In the genomic region with DNA sequence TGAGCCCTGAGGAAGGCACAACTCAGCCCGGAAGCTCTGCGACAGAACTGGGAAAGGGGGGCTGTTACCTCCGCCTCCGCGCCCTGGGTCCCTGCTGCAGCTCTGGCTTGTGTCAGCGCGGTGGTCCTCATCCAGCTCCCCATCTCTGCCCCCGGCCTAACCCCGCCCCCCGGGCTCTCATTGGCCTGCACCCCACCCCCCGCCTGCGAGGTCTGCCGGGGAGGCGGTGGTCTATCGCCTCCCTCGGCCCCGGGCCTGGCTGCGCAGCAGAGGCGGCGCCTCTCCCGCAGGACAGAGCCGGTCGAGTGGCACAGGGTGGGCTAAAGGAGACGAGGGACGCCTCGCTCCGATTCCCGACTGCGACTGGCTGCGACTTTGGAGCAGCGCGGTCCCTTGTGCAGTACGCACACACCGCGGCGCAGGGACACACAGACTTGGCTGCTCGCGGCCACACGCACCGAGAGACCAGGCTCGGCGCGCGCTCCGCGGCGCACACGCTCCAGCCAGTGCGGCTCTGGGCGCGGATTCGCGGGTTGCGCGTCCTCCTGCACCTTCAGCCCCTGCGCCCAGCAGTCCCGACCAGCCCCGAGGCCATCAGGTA, we compare ENCODE assay signal across 8 mouse cellular contexts. TPM values are rescaled to one million over a fixed set of nuclear protein-coding genes. Genes with fewer than 3 reads are reported as not detected.
DNase-seq lines count a peak whose midpoint lies in the region; ATAC-seq and TF ChIP-seq lines count a peak whose summit lies in the region.

Adcyap1r1 (plus strand) TSS at position 208 of the 601 bp plus-strand sequence.

- H3K4me2 ChIP-seq in heart, embryonic 13.5 days: peak within 1 kb of the TSS; percentile 90
- H3K4me2 ChIP-seq in midbrain, embryonic 12.5 days (replicated peaks): peak within 1 kb of the TSS; percentile 83

- H3K9me3 ChIP-seq in heart, embryonic 13.5 days: no peaks in the 10 kb centered on the region
- H3K9me3 ChIP-seq in midbrain, embryonic 12.5 days: no peaks in the 10 kb centered on the region

- no peaks in the 10 kb centered on the region for H3K27me3 ChIP-seq in testis, adult 2 months (ENCODE audit: control insufficient read depth, insufficient read depth, low read length)
- peaks cover 99% of the 10 kb centered on the region for H3K27me3 ChIP-seq in heart, embryonic 13.5 days (replicated peaks)
- H3K27me3 ChIP-seq in midbrain, embryonic 12.5 days: peaks cover 33% of the 10 kb centered on the region

- no peaks in the 10 kb centered on the region for H3K36me3 ChIP-seq in testis, adult 2 months (ENCODE audit: control insufficient read depth, insufficient read depth, low read length)
- H3K36me3 ChIP-seq in heart, embryonic 13.5 days: no peaks in the 10 kb centered on the region
- no peaks in the 10 kb centered on the region for H3K36me3 ChIP-seq in midbrain, embryonic 12.5 days

- no peak for DNase-seq in testis, postnatal 14 days (ENCODE audit: low spot score)
- peak; percentile 46 for DNase-seq in embryo, embryonic 11.5 days (ENCODE audit: low read depth, low spot score)
- peak; percentile 81 to 89 for DNase-seq in layer of hippocampus, postnatal 10 days (ENCODE audit: low spot score in 2 of 2)
- DNase-seq in yolk sac, embryonic 10.5 days (ENCODE audit: low spot score): peak; percentile 38
- DNase-seq in spleen, postnatal 10 days (ENCODE audit: low spot score in 2 of 2): no peak

- TF ChIP-seq POLR2A in testis, adult 2 months (IDR thresholded peaks at IDR 0.05; ENCODE audit: control insufficient read depth, low read depth, low read length): no peak

- no peak for TF ChIP-seq CTCF in testis, adult 2 months (IDR thresholded peaks at IDR 0.05; ENCODE audit: control insufficient read depth, insufficient read depth, insufficient replicate concordance, low read depth, low read length)

- peak; percentile 11; the same call in 1 of the 2 replicates for ATAC-seq in heart, embryonic 13.5 days (ENCODE audit: extremely low read depth, insufficient number of reproducible peaks, low FRiP score, low TSS enrichment)
- ATAC-seq in midbrain, embryonic 12.5 days (ENCODE audit: low FRiP score, low read depth): peak; percentile 91

- peak within 1 kb of the TSS; percentile 21 for H3K4me3 ChIP-seq in testis, adult 2 months (ENCODE audit: control insufficient read depth, low read depth, low read length)
- H3K4me3 ChIP-seq in heart, embryonic 13.5 days: peak within 1 kb of the TSS; percentile 62
- peak within 1 kb of the TSS; percentile 53 for H3K4me3 ChIP-seq in midbrain, embryonic 12.5 days

- WGBS in heart, embryonic 13.5 days: 0% methylated on average over 57 of the region's 58 CpGs
- WGBS in midbrain, embryonic 12.5 days: under 1% methylated on average over 52 of the region's 58 CpGs

- no peak within 1 kb of the TSS for H3K27ac ChIP-seq in testis, adult 2 months (ENCODE audit: control insufficient read depth, insufficient read depth, low read depth, low read length)
- H3K27ac ChIP-seq in heart, embryonic 13.5 days (replicated peaks): no peak within 1 kb of the TSS
- H3K27ac ChIP-seq in midbrain, embryonic 12.5 days (replicated peaks): peak within 1 kb of the TSS; percentile 84

- peak within 1 kb of the TSS; percentile 73 for H3K9ac ChIP-seq in heart, embryonic 13.5 days
- H3K9ac ChIP-seq in midbrain, embryonic 12.5 days (replicated peaks): peak within 1 kb of the TSS; percentile 73

- no peaks in the 10 kb centered on the region for H3K4me1 ChIP-seq in testis, adult 2 months (ENCODE audit: control insufficient read depth, insufficient read depth, low read length)
- peaks cover 25% of the 10 kb centered on the region for H3K4me1 ChIP-seq in heart, embryonic 13.5 days
- peaks cover 55% of the 10 kb centered on the region for H3K4me1 ChIP-seq in midbrain, embryonic 12.5 days

RNA-seq across cellular contexts. Expression of gene Adcyap1r1, which starts in this region (rescaled TPM):
- 0.64 and 1.6 TPM in 2 replicates for polyA plus RNA-seq in testis, adult 2 months (2012; rRNA removed)
- polyA plus RNA-seq in heart, embryonic 13.5 days (2015; fragmentation: Nextera tagmentation; extraction: Ambion mirVana): 3.6 and 3.8 TPM in 2 replicates
- total RNA-seq in layer of hippocampus, postnatal 10 days (2021): 100 to 1,000 TPM; 162 to 166 TPM
- polyA plus RNA-seq in midbrain, embryonic 12.5 days (2016; fragmentation: Nextera tagmentation; extraction: Ambion mirVana): 29.8 and 30.5 TPM in 2 replicates

Comparison
In these comparisons a context has a peak if more than half of its experiments do, and no peak if none do; other contexts are left out.
1. DNase-seq: peak in embryo, embryonic 11.5 days (single experiment), layer of hippocampus, postnatal 10 days (2 of 2) and yolk sac, embryonic 10.5 days (single experiment); none in testis, postnatal 14 days (single experiment) and spleen, postnatal 10 days (0 of 2).
2. Peak in every context shown above with its lines, with median percentiles within 50 percentile points of each other: H3K4me3 ChIP-seq.